Mouse (Mus musculus) inflammation-experienced regulatory T-cells, adult 16 weeks (primary cell): ENCODE measurements around the gene Trf. TPM values are rescaled to one million over a fixed set of nuclear protein-coding genes. Genes with fewer than 3 reads are reported as not detected.

Source experiments
- polyA plus RNA-seq: library from polyadenylated mRNA; unstranded; fragments of 100-300 nt; shearing (Covaris generic); gene quantifications from one replicate; pipeline ENCODE4 v1.2.1, GENCODE M21; 2017

Trf gene
- polyA plus RNA-seq: 22.0 TPM

GRCm38 (mm10) chr9:103230151-103230951, at the start of gene Trf, which contains the start of gene Gm20425:
Gene Trf, minus strand, starts transcription at chr9:103230444.
Gene Gm20425, minus strand, starts transcription at chr9:103230307.

DNA sequence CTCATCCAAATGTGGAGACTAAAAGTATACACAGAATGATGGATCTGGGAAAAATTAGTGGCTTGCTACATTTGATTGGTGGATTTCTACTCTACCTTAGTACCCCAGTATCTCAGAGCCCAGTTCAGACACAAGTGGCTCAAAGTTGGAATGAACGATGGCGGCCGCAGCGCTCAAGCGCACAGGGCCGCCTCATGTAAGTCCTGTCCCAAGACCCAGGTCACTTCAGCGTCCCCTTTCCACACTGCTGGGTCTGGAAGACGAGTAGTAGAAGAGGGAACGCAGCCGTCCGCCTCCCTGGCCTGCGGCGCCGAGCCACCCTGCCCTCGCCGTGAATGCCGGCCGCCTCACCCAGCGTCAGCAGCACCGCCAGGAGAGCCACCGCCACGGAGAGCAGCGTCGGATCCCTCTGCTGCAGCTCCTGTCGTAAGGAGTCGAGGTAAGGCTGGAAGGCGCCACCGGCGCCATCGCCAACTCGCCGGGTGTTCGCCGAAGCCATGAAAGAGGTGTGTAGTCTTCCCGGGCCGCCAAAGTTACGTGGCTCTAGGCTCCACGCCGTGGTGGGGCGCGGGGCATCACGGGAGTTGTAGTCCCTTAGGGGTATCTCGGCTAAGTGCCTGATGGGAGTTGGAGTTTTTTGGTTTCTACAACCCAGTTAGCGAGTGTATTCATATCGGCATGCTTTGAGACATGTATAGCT, 28.5 kb downstream of the Trf start, which contains the start of gene Srprb:
Gene Srprb (minus strand): TSS at position 577 of the 700 bp plus-strand sequence.

Other genes starting within 250 kb of the Trf start
- gene Slco2a1, start 241.7 kb downstream of the Trf start, polyA plus RNA-seq: 0.72 TPM
- gene Rab6b, start 118.7 kb downstream of the Trf start, polyA plus RNA-seq: 11.7 TPM
- gene Srprb, start 28.3 kb downstream of the Trf start, polyA plus RNA-seq: 47.6 TPM
- 4.8 TPM for gene Gm20425, start 137 bp downstream of the Trf start, polyA plus RNA-seq
- 1.1 TPM for gene 1300017J02Rik, start 74.6 kb upstream of the Trf start, polyA plus RNA-seq
- gene Topbp1, start 74.8 kb upstream of the Trf start, polyA plus RNA-seq: 17.7 TPM
- gene Cdv3, start 135.4 kb upstream of the Trf start, polyA plus RNA-seq: 43.6 TPM
- 0.63 TPM for gene Bfsp2, start 250.0 kb upstream of the Trf start, polyA plus RNA-seq